Mouse (Mus musculus): Measurements from ENCODE around the gene Sema3d.

DNA sequence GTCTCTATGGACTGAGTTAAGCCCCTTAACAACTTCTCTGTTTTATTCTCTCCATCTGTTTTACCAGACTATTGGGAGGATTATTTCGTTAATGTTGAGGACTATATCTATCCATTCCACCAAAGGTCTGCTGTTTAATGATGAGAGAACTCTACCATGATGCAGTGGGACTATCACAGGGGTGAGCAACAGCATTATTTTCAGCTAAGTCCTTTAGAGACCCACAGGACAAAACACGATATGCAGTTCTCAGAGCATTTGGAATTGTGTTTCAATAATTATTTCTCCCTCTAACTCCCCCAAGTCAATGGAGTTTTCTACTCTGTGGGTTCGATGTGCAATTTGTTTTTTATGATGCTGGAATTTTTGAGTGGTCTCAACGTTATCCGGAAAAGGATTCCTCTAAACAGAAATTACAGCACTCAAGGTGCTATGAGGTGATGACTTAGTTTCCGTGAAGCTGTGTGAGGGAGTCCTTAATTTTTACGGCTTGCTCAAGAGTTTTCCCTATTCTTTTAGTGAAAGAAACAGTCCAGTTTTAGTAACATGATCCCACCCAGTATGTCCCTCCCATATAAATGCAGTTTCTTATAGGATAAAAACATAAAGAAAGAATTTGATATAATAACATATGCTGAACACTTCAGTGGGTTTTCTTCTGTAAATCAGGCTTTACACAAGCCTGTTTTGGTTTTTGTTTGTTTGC is 254.7 kb downstream of the Sema3d start:
- TF ChIP-seq POLR2A (IDR thresholded peaks at IDR 0.05; ENCODE audit: low read depth, low read length) (no peak), CTCF (IDR thresholded peaks at IDR 0.05; ENCODE audit: borderline replicate concordance, insufficient read depth, low read length) (no peak)

Measured in embryonic fibroblast, embryonic 13.5 days (primary cell).